Mouse (Mus musculus): Measurements from ENCODE around the gene Adipor1.
A peak's percentile ranks its signal among the peaks of the same experiment; 100 is the strongest.

Adipor1 gene

GRCm38 (mm10) chr1:134415168-134415831, at the start of gene Adipor1:
Gene Adipor1, plus strand, starts transcription at chr1:134415378.
- peak; percentile 91 to 94 for DNase-seq (ENCODE audit: low spot score in 2 of 2)

- no peak for DNase-seq (ENCODE audit: low spot score in 2 of 2)
Observed at GRCm38 (mm10) chr1:134365491-134365890, 49.7 kb upstream of the Adipor1 start.

- peak; percentile 22 to 57 for DNase-seq (ENCODE audit: low spot score in 2 of 2)
Observed at GRCm38 (mm10) chr1:134368777-134369337, 46.3 kb upstream of the Adipor1 start.

GRCm38 (mm10) chr1:134374124-134374523, 41.1 kb upstream of the Adipor1 start:
- no peak for DNase-seq (ENCODE audit: low spot score in 2 of 2)

GRCm38 (mm10) chr1:134381051-134381450, 34.1 kb upstream of the Adipor1 start:
- no peak for DNase-seq (ENCODE audit: low spot score in 2 of 2)

GRCm38 (mm10) chr1:134381795-134382625, 33.2 kb upstream of the Adipor1 start:
- DNase-seq (ENCODE audit: low spot score in 2 of 2) = no peak

- no peak for DNase-seq (ENCODE audit: low spot score in 2 of 2)
Observed at GRCm38 (mm10) chr1:134384581-134384980, 30.6 kb upstream of the Adipor1 start.

GRCm38 (mm10) chr1:134385176-134385575, 30.0 kb upstream of the Adipor1 start:
- DNase-seq (ENCODE audit: low spot score in 2 of 2) = no peak

GRCm38 (mm10) chr1:134385666-134386065, 29.5 kb upstream of the Adipor1 start, which contains the start of gene 4933406M09Rik:
Gene 4933406M09Rik, plus strand, starts transcription at chr1:134385940.
- no peak for DNase-seq (ENCODE audit: low spot score in 2 of 2)

- no peak for DNase-seq (ENCODE audit: low spot score in 2 of 2)
Observed at GRCm38 (mm10) chr1:134393827-134394226, 21.4 kb upstream of the Adipor1 start.

GRCm38 (mm10) chr1:134398210-134398609, 17.0 kb upstream of the Adipor1 start:
- no peak for DNase-seq (ENCODE audit: low spot score in 2 of 2)

- DNase-seq (ENCODE audit: low spot score in 2 of 2) = no peak
Observed at GRCm38 (mm10) chr1:134399735-134400134, 15.4 kb upstream of the Adipor1 start.

GRCm38 (mm10) chr1:134405509-134406413, 9.4 kb upstream of the Adipor1 start, which contains the start of gene Cyb5r1:
Gene Cyb5r1, plus strand, starts transcription at chr1:134405559.
- peak; percentile 65 for DNase-seq (ENCODE audit: low spot score in 2 of 2)

- DNase-seq (ENCODE audit: low spot score in 2 of 2) = no peak
Observed at GRCm38 (mm10) chr1:134406414-134406771, 8.8 kb upstream of the Adipor1 start.

- no peak for DNase-seq (ENCODE audit: low spot score in 2 of 2)
Observed at GRCm38 (mm10) chr1:134408080-134408479, 7.1 kb upstream of the Adipor1 start.

GRCm38 (mm10) chr1:134411706-134412629, 3.2 kb upstream of the Adipor1 start:
- no peak for DNase-seq (ENCODE audit: low spot score in 2 of 2)

GRCm38 (mm10) chr1:134414038-134414437, 1.1 kb upstream of the Adipor1 start:
- no peak for DNase-seq (ENCODE audit: low spot score in 2 of 2)

GRCm38 (mm10) chr1:134414501-134415167, 544 bp upstream of the Adipor1 start:
- DNase-seq (ENCODE audit: low spot score in 2 of 2) = no peak

GRCm38 (mm10) chr1:134418414-134418975, 3.3 kb downstream of the Adipor1 start:
- DNase-seq (ENCODE audit: low spot score in 2 of 2) = no peak

GRCm38 (mm10) chr1:134419176-134419575, 4.0 kb downstream of the Adipor1 start:
- no peak for DNase-seq (ENCODE audit: low spot score in 2 of 2)

Measured in spleen, postnatal 14 days (tissue).